Mouse (Mus musculus) frontal cortex, postnatal 25 days (tissue): Measurements from ENCODE around the gene Akt1.

Source experiments
- DNase-seq, 2 experiments: peaks; one replicate each; pipeline ENCODE4 v3.0.0; 2022; ENCODE audit warnings: low spot score in 2 of 2

Gene Akt1

DNA sequence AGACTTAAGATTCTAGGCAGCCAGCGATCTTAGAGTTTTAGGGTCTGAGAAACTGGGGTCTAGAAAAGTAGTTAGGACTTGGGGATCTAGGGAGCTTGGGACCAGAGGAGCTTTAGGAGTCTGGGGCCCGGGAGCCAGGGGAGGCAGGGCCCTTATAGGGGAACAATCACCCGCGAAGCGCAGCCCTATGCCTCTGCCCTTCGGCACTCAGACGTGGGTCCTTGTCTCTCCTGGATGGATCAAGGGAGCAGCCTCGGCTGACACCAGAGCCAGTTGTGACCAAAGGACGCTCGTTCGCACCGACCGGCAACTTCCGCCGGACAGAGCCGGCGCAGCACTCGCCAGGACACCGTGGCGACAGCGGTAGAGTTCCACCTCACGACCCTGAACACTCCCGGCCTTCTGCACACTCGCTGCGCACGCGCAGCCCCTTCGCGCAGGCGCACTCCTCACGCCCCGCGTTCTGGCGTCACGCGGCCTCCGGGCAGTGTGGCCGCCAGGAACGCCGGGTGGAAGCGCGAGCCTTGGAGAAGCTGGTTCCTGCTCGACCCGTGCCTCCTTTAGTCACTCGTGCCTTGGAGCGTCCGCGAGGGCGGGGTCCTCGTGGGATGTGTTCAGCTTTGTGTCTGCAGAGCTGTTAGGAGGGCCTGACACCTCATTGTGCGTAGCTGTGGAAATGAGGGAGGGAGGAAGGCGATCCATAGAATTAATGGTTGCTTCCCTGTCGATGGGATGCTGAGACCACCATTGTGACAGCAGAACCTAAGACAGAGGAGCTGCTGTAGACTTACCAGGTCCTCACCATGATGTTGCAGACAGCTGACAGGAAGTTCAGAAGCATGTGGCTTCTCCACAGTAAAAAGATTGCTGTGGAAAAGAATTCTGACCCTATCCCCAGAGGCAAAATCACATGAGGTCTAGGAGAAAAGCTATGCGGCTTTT lies 18.8 kb upstream of the Akt1 start:
- peak; percentile 90 to 91 for DNase-seq

DNA sequence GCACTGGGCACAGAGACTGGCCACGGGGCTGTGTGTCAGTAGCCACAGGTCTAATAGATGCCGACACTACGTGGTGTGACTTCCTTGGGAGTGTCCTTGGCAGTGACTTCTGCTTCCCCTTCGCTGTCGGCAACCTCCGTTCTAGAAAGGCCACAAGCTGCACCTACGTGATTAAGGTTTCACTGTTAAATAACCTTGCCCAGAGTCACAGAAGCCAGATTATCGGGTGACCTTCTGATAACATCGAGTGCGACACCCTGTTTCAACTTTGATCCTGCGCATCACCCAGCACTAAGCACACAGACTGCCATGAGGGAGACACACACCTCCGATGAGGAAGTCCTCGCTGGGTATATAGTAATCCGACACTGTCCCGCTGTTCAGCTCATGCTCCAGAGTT lies 13.8 kb upstream of the Akt1 start:
- no peak for DNase-seq

DNA sequence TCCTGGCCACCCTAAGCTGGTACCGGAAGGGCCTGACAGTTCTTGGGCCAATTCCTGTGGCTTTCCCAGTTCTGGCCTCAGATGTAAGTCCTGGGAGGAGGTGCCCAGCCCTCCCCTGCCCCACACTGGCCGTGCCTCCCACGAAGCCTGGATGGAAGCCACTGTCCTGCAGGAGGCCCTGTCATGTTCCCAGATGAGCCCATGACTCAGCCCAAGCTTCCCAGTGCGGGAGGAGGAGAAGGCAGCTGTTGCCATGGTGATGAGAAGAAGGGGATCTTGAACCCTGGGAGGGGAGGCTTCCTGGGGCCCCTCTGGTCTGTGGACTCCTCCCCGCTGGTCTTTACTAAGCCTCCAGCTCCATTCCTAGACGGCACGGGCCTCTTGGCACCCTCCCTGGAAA lies 8.7 kb upstream of the Akt1 start:
- DNase-seq = no peak

DNA sequence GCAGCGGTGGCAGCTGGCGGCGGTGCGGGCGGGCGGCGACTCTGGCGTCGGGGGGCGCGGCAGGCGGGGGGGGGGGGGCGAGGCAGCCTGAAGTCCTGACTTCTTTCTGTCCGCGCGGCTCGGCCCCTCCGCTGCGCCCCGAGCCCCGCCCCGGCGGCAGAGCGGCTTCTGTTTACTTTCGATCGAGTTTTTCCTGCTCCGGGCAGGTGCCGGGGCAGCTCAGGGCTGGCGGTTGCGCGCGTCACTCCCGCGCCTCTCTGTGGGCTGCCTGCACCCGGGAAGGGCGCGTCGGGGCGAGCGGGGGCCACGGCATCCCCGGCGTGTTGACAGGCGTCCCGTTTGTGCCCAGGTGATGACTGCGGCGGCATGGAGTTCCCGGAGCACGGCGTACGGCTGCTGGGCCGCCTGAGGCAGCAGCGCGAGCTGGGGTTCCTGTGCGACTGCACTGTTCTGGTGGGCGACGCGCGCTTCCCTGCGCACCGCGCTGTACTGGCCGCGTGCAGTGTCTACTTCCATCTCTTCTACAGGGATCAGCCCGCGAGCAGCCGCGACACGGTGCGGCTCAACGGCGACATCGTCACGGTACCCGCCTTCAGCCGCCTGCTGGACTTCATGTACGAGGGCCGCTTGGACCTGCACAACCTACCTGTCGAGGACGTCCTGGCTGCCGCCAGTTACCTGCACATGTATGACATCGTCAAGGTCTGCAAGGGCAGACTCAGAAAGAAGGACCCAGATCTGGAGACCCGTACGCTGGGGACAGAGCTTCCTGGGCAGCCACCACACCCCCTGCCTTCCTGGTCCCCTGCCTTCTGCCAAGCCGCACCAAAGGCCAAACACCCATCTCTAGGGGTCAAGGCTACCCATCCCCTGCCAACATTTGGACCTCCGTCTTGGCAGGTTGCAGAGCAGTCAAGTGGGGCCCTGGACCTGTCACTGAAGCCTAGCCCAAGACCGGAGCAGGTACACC lies 4.6 kb upstream of the Akt1 start:
- DNase-seq = no peak

DNA sequence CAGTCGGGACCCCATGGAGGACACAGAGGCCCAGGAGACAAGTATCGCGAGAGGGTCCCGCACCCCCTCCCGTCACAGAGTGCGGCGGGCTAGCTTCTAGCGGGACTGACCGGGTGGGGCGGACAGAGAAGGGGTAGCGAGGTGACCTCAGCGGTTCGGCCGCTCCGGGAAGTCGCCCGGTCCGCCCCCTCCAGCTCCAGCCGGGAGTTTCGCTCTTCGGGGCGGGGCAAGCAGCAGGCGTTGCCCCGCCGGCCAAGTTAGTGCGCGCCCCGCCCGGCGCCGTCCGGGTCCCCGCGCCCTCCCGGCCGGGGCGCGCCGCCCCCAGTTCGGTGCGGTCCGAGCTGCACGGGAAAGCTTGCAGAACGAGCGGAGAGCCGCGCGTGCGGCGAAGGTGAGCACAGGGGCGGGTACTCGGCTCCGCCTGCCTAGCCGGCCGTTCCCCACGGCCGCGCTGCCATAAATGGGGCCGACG lies 3.9 kb upstream of the Akt1 start, which contains the start of gene Zbtb42:
Gene Zbtb42 (plus strand): TSS at position 274 of the 472 bp plus-strand sequence.
- no peak for DNase-seq

DNA sequence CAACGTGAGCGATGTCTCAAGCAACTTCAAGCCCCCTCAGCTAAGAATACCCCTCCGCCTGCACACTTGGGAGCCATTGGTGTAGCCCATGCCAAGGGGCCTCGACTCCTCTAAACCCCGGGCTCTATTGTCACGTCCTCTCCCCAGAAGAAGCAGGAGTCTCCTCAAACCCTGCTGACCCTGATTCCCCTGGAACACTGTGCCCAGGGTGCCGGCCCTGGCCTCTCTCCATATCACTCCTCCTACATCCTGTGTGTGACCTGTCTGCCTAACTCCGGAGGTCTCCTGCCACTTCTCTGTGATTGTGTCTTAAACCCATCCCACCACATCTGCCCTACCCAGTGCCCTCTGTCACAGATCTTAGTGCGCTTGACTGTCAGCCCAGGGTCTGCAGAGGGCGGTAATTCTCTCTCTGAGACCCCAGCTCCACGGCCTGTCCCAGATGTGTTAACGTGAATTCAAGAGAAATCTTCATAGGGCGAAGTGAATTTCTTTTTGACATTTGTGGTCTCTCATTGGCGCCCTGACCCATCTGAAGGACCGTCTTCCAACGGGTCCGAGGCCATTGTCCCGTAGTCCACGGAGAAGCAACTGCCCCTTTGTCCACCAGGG lies 3.4 kb upstream of the Akt1 start:
- no peak for DNase-seq

DNA sequence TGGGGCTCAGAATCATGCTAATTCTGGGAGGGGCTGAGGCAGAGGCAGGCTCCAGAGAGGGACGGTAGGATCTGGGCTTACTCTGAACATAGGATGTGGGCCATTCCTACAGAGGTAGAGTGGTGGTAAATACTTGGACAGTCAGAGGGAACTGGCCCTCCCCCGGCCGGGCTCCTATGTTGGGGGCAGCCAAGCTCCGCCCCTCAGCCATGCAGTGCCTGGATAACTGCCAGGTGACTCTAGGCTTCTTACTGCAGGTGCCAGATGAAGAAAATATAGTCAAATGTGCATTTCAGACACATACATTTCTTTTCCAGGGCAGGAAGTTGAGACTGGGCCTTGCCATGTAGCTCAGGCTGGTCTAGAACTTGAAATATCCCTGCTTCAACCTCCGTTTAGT lies 2.4 kb upstream of the Akt1 start:
- no peak for DNase-seq

DNA sequence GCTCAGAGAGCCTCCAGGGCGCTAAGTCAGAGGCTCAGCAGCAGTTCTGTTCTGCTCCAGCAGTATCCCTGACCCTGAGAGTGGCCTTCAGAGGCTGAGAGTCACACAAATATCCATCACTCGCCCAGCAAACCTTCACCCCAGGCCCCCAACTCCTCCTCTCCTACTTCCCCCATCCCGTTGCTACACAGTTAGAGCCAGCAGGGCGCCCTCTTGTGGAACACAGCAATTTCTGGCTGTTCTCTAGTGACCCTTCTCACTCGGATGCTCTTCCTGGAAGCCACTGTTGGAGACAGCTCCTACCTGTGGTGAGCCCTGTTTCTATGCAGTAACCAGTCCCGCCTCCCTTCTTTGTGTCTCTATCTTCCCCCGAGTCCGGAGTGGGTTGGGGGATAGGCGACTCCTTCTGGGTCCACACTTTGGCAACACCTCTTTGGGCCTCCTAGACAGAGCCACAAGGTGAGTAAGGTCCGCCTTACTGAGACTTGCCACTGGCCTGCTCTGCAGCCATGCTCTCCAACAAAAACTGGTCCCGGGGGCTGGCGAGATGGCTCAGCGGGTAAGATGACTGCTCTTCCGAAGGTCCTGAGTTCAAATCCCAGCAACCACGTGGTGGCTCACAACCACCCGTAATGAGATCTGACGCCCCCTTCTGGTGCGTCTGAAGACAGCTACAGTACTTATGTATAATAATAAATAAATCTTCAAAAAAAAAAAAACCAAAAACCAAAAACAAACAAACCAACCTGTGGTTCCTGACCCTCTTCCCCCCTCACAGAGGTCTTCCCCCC lies 756 bp upstream of the Akt1 start:
- peak; percentile 64 to 70 for DNase-seq

DNA sequence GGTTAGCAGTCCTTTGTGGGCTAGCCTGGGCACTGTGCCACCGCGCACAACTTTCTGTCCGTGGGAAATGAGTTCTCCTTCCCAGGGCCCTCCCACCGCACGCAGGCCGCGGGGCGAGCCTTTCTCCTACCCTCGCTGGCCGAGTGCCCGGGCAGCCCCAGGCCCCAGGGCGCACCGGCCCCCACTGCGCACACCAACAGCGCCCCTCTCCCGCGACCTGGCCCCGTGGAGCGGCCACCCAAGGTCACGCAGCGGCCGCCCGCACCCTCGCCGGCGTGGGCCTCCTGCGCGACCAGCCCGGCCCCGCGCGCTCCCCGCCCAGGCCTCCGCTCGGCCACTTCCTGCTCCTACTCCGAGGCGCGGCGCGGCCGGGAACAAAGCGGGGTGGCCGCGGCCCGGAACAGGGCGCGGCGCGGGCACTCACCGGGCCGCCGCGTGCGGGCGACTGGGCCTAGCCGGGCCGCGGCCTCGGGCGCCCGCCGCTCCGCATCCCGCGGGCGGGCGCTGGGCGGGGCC lies 1.1 kb downstream of the Akt1 start:
- DNase-seq = no peak

DNA sequence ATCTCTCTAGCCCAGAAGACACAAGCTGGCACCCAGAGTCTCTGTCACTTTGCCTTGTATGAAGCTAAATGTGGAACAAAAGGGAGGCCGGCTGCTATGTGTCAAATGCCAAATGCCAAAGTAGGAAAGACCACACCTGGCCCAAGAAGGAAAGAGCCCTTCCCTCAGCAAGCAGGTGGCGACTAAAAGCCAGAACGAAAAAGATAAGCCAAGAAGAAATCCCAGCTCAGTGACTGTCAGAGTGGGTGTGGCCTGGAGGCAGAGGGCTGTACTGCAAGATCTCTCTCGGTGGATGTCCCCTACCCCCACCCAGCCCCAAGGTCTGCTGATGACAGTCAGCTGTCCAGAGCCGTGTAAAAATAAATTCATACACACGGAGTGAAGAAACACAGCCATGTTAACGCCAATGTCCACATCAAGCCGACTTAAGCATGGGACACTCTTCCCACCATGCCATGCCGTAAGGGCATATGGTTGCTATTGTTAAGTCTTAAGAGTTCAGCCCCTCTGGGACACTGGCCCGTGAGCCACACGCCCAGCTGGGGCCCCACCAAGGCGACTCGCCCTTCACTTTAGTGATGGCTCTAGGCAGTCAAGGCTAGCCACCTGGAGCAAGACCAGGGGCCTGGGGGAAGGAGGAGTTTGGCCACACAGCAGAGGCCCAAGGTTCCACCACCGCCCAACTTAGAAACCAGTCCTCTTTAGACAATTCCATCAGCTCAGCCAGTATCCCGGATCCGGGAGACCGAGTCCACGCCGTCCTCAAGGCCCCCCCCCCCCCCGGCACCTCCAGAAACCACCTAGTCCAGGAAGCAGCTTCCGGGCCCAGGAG lies 1.7 kb downstream of the Akt1 start:
- no peak for DNase-seq

DNA sequence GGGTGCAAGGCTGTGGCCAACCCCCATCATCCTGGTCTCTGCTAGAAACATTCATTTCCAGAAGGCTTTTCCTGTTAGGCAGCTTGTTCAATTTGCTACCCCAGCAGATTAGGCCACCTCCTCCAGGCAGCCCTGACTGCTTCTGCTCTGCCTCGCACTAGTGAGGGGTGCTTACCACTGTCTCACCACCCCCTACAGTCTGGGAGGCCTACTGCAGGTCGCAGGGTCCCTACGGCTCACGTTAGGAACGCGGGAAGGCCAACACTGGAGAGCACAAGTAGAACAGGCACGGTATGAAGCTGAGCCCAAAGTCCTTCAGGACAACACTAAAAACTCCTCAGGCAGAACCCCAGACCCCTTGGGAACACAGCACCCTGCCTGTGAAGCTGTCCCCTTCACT lies 2.8 kb downstream of the Akt1 start:
- no peak for DNase-seq

DNA sequence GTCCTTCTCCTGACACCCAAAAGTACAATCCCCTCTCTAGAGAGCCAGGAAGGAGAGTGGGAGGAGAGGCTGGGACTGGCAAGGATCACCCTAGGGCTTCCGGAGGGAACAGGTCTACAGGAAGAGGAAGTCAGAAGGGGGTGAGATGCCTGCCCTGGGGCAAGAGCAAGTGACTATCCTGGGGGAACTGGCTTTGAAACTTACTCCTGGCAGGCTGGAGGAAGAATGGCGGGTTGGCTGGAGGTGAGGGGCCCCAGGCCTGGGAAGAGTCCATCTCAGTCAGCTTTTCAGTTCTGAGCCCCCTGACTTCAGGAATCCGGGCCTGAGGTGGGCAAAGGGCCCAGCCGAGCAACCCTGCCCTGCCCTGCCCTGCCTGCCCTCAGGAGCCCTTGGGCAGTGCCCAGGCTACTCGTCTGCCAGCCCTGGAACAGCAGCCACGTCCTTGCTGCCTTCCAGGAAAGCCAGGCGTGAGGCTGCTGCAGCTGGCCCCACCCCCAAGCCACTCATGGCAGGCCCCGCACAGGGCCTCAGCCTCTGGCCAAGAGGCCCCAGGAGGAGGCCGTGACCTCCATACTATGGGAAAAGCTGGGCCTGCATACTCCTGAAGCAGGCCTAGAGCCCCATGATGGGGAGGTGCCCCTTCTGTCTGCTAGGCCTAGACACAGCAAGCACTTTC lies 3.8 kb downstream of the Akt1 start:
- no peak for DNase-seq

DNA sequence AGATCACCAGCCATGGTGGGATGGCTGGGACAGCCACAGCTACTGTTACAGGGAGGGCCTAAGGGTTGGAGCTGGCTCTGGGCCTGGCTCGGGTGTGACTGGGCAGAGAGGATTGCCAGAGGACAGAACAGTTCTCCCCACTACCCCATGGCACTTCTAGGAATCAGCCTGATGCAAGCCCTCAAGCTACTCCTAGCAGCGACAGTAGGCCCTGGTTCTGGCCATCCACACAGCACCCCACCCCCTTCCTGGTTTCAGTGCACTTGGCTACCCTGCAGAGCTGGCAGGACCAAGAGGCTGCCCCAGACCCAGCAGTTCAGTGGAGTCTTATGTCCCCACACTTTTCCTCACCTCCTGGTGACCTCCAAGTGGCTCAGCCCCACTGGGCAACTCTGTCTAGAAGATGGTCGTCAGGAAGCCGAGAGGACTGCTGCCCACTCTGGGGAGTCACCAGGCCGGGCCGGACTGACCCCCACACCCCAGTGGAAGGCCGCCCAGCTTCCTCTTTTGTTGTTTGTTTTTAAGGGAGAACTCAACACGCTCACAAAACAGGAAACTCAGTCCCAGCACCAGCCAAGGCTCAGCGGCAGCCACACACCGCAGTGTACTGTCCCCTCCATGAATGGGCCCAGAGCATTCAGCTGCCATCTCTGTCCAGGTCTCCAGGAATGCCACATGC lies 6.9 kb downstream of the Akt1 start:
- DNase-seq = no peak

DNA sequence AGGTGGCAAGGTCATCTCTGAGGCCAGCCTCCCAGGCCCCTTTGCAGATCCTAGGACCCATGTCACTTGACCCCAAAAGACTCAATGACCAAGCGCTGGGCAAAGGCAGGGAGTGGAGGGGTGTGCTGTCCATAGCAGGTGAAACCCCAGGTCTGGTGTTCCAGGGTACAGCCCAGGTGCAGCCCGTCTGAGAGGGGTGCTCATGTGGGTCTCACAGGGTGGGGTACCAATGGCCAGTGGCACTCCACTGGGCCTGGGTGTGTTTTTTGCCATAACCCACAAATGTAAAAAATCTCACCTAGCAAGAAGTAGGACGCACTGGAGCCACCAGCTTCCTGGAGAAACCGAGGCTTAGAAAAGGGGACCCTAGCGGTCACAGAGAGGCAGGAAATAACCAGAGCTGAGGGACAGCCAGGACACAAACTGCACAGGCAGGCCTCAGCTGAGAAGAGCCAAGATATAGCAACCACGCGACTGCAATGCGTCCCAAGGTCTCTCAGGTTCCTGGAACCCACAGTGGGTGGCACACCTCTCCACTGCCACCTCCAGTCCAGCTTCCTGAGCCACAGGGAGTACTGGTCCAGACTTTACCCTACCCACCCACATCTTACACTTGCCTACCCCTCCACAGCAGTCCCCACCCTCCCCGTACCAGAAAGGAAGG lies 8.7 kb downstream of the Akt1 start:
- no peak for DNase-seq

DNA sequence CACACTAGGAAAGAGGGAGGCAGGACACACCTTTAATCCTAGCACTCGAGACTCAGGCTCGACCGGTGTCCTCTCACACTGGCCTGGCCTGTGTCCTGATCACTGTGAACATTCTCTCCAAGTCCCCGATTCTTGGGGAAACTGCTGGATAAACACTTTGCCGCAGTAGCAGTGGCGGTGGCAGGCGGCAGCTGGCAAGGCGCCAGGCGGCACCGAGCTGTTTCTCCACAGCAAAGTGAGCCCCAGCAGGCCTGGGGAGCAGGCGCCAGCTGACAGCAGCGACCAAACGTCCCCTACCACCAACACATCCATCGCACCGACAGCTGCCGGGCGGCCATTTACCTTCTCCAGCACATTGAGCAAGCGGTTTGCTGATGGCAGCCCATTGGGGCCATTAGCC lies 9.2 kb downstream of the Akt1 start:
- peak; percentile 56 to 71 for DNase-seq

DNA sequence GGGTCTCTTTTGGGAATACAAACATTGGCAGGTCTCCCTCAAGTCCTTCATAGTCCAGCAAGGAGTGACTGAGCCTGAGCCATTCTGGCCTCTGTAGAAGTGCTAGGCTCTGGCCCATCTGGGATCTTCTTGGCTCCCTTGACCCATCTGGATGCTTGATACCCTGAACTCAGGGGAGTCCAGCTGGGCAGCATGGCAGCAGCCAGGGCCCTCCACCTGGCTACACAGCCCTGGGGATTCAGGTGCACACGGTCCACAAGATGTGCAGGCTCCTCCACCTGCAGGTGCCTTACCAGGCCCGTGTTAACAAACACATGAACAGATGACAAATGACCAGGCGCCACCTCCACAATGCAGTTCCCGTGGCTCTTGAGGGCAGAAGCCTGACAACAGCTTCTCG lies 10.0 kb downstream of the Akt1 start:
- no peak for DNase-seq

DNA sequence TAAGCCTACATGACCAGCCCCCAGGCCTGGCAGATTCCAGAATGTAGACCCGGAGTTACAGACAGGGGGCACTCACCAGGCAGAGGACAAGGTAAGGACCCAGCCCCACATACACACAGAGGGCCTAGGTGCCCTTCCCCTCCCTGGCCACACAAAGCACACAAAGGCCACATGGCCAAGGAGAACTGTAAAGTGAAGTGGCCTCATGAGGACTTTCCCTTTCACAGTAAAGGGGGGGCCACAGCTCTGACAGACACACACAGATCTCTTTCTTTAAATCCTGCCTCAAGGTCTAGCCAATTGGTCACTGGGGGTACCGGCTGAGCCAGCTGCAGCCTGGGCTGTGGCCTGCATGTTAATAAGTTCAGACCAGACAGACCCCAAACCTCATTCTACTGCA lies 10.6 kb downstream of the Akt1 start:
- no peak for DNase-seq

DNA sequence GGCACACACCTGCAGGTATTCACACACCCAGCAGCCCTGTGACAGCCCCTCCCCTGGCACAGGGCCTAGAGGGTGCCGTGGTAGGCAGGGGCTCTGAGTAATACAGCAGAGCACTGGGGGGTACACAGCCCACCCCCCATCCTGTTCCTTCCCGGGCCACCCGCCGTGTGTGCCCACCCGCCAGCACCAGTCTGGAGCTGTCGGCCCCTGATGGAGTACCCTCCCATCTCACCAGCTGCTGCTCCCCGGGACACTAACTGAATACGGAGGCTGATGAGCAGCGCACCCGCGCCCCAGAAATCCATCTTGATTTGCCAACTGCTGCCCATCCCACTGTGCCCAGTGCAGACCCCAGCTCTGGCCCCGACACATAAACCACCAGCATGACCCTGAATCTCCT lies 11.0 kb downstream of the Akt1 start:
- DNase-seq = no peak
